Mouse (Mus musculus): ENCODE measurements at regions not wholly inside any gene's neighbourhood (a gene's known extent, or its start where the extent isn't known, plus 50 kb on each side); places are given as distances from the start of the nearest gene placed in this dataset.

DNA sequence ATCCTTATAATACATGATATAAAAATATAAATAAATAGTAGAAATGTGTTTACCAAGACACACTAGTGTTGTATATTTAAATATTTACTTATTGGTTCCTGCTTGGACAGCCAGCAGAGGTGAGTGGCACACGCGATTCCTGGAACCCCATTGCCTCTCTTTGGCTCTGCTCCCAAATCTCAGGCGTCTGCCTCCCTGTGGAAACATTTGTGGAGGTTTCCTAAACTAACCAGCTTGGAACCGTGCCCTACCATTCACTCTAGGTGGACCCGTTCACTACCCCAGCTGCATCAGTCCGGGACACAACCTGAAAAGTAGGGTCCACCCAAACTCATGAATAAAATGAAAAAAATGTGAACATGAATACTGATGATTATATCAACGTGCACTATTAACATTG lies 404.0 kb upstream of the Defb41 start:
- H3K4me3 ChIP-seq (ENCODE audit: low read depth, low read length) = no peak overlapping the region

DNA sequence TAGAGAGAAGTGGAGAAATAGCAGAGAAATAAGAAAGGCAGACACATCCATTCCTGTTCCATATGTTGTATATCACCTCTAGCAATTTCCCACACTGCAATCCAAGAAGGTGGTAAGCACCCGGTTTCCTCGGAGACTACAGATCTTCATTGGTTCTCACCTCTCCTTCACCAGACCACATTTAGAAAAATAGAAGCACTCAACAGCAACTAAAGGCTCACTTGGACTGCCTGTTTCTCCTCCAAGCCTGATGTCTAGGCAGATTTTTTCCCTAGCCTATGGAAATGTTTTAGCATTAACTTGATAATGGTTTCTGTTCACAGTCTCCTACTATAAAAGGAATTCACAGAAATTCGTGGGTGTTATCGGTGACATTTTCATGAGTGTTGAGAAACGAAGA lies 403.3 kb upstream of the Defb41 start:
- no peaks in the 10 kb centered on the region for H3K9me3 ChIP-seq (ENCODE audit: low read length)
- no peak overlapping the region for H3K27ac ChIP-seq (ENCODE audit: low read length)
- ATAC-seq (no peak), DNase-seq (ENCODE audit: low spot score) (no peak)
- no peak overlapping the region for H3K4me3 ChIP-seq (ENCODE audit: low read depth, low read length)
- H3K4me2 ChIP-seq (replicated peaks; ENCODE audit: low read depth, low read length) = no peak overlapping the region
- no peaks in the 10 kb centered on the region for H3K4me1 ChIP-seq (ENCODE audit: insufficient read depth, low read depth, low read length)
- TF ChIP-seq EP300 (IDR thresholded peaks at IDR 0.05) (no peak), CTCF (IDR thresholded peaks at IDR 0.05) (no peak)
- H3K27me3 ChIP-seq (replicated peaks; ENCODE audit: insufficient read depth, low read length) = no peaks in the 10 kb centered on the region
- 80% methylated on average over 5 of the region's 5 CpGs for WGBS
- H3K36me3 ChIP-seq (ENCODE audit: insufficient read depth, low read length) = no peaks in the 10 kb centered on the region
- no peak overlapping the region for H3K9ac ChIP-seq (replicated peaks; ENCODE audit: low read depth)

More for the DNA sequence above, 404.0 kb upstream of the Defb41 start:
- no peak overlapping the region for H3K4me2 ChIP-seq (replicated peaks; ENCODE audit: low read depth, low read length)
- no peak overlapping the region for H3K9ac ChIP-seq (replicated peaks; ENCODE audit: low read depth)
- DNase-seq (ENCODE audit: low spot score) = no peak
- H3K27ac ChIP-seq (ENCODE audit: low read length) = no peak overlapping the region
- 75% methylated on average over 7 of the region's 7 CpGs for WGBS
- H3K9me3 ChIP-seq (ENCODE audit: low read length) = no peaks in the 10 kb centered on the region
- TF ChIP-seq EP300 (IDR thresholded peaks at IDR 0.05) = no peak
- TF ChIP-seq CTCF (IDR thresholded peaks at IDR 0.05) = no peak
- no peak for ATAC-seq
- no peaks in the 10 kb centered on the region for H3K4me1 ChIP-seq (ENCODE audit: insufficient read depth, low read depth, low read length)
- H3K36me3 ChIP-seq (ENCODE audit: insufficient read depth, low read length) = no peaks in the 10 kb centered on the region
- H3K27me3 ChIP-seq (replicated peaks; ENCODE audit: insufficient read depth, low read length) = no peaks in the 10 kb centered on the region

DNA sequence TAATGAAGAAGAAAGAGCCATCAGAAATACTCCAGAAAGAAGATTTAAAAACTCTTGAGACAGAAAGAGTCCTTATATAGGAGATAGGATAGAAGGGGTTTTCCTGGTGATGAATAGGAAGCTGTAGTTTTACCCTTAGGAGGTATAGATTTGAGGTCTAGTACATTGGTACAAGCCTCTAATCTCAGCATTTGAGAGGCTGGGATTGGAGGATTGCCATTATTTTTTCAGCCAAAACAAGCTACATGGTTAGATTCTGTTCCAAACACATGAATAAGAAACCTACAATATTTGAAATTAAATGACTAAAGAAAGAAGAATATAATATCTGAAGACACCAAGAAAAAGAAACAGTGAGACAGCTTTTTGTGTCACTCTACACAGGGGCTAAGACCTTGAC lies 375.9 kb upstream of the Defb41 start:
- no peaks in the 10 kb centered on the region for H3K4me1 ChIP-seq (ENCODE audit: insufficient read depth, low read depth, low read length)
- H3K36me3 ChIP-seq (ENCODE audit: insufficient read depth, low read length) = no peaks in the 10 kb centered on the region
- H3K4me3 ChIP-seq (ENCODE audit: low read depth, low read length) = no peak overlapping the region
- H3K27ac ChIP-seq (ENCODE audit: low read length) = no peak overlapping the region
- ATAC-seq (no peak), DNase-seq (ENCODE audit: low spot score) (no peak)
- no peak for TF ChIP-seq EP300 (IDR thresholded peaks at IDR 0.05)
- no peak for TF ChIP-seq CTCF (IDR thresholded peaks at IDR 0.05)
- no peak overlapping the region for H3K9ac ChIP-seq (replicated peaks; ENCODE audit: low read depth)
- no peaks in the 10 kb centered on the region for H3K27me3 ChIP-seq (replicated peaks; ENCODE audit: insufficient read depth, low read length)
- no peak overlapping the region for H3K4me2 ChIP-seq (replicated peaks; ENCODE audit: low read depth, low read length)
- H3K9me3 ChIP-seq (ENCODE audit: low read length) = no peaks in the 10 kb centered on the region

DNA sequence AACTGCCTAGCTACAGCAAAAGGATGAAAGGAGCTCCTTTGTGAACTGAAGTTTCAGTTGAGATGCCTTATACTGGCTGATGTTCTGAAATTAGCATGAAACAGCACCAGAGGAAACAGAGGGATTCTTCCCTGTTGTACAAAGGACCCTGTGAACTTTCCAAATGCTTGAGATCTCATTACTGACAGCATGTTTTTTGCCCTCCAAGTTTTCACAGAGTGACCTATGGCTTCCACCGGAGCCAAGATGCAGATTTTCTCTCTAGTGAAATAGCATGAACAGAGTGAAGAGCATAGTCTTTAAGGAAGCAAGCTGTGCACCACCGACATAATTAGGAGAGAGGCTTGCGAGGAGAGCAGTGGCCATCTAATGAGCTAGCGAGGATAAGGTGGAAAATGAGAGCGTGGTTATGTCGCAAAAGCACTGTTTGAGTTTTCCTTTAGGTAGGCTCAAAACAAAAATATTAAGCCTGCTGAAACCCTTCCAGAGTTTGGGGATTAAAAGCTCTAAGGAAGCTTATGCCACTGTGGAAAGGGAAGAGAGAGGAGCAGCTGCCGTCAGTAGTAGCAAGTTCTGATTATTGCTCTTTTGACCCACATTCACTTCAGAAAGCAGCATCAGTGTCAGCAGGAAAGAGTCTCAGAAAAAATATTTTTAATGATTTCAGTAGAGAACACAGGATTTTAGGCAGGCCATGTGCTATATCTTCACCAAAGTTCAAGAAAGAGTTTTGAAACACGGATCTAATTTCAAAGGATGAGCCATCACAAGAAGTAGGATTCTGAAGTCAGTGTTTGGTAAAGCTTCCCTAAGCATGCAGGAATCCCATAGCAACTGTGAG lies 374.7 kb upstream of the Defb41 start:
- ATAC-seq = no peak
- no peak overlapping the region for H3K4me3 ChIP-seq (ENCODE audit: low read depth, low read length)
- H3K4me1 ChIP-seq (ENCODE audit: insufficient read depth, low read depth, low read length) = no peaks in the 10 kb centered on the region
- no peak overlapping the region for H3K9ac ChIP-seq (replicated peaks; ENCODE audit: low read depth)
- no peak overlapping the region for H3K27ac ChIP-seq (ENCODE audit: low read length)
- H3K9me3 ChIP-seq (ENCODE audit: low read length) = no peaks in the 10 kb centered on the region
- TF ChIP-seq EP300 (IDR thresholded peaks at IDR 0.05) = no peak
- no peak for TF ChIP-seq CTCF (IDR thresholded peaks at IDR 0.05)
- H3K4me2 ChIP-seq (replicated peaks; ENCODE audit: low read depth, low read length) = no peak overlapping the region
- no peaks in the 10 kb centered on the region for H3K36me3 ChIP-seq (ENCODE audit: insufficient read depth, low read length)
- 59% methylated on average over 8 of the region's 8 CpGs for WGBS
- no peaks in the 10 kb centered on the region for H3K27me3 ChIP-seq (replicated peaks; ENCODE audit: insufficient read depth, low read length)
- DNase-seq (ENCODE audit: low spot score) = no peak

DNA sequence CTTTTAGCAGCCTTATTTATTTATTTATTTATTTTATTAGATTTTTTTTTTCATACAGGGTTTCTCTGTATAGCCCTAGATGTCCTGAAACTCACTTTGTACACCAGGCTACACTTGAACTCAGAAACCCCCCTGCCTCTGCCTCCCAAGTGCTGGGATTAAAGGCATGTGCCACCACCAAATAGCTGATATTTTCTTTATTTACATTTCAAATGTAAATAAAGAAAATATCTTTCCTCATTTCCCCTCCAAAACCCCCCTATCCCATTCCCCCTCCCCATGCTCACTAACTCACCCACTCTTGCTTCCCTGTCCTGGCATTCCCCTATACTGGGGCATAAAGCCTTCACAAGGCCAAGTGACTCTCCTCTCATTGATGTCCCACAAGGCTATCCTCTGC lies 372.4 kb upstream of the Defb41 start:
- no peak for ATAC-seq
- Histone ChIP-seq H3K4me2 (replicated peaks; ENCODE audit: low read depth, low read length) (no peak overlapping the region), H3K4me1 (ENCODE audit: insufficient read depth, low read depth, low read length) (no peaks in the 10 kb centered on the region), H3K27me3 (replicated peaks; ENCODE audit: insufficient read depth, low read length) (no peaks in the 10 kb centered on the region), H3K9ac (replicated peaks; ENCODE audit: low read depth) (no peak overlapping the region), H3K9me3 (ENCODE audit: low read length) (no peaks in the 10 kb centered on the region), H3K4me3 (ENCODE audit: low read depth, low read length) (no peak overlapping the region), H3K27ac (ENCODE audit: low read length) (no peak overlapping the region), H3K36me3 (ENCODE audit: insufficient read depth, low read length) (no peaks in the 10 kb centered on the region)
- TF ChIP-seq CTCF (IDR thresholded peaks at IDR 0.05) = no peak
- no peak for TF ChIP-seq EP300 (IDR thresholded peaks at IDR 0.05)
- no peak for DNase-seq (ENCODE audit: low spot score)

DNA sequence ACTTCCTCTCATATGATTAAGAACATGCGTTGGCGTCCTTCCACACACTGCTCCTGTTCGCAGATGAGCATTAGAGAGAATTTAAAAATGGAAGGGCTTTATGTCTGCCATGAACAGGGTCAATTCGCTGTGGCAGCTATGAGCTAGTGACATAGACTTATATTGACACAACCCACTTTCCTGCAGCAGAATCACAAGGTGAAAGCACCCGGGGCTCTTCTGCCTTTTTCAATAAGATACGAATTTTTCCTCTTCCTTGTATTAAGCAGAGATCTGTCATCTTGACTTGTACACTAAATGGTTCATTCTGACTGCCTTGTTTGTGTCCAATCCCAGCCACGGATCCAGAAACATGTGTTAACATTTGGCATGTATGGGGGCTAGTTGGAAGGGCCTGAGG lies 345.3 kb upstream of the Defb41 start:
- Histone ChIP-seq H3K4me2 (replicated peaks; ENCODE audit: low read depth, low read length) (no peak overlapping the region), H3K4me3 (ENCODE audit: low read depth, low read length) (no peak overlapping the region), H3K9me3 (ENCODE audit: low read length) (no peaks in the 10 kb centered on the region), H3K36me3 (ENCODE audit: insufficient read depth, low read length) (no peaks in the 10 kb centered on the region), H3K9ac (replicated peaks; ENCODE audit: low read depth) (no peak overlapping the region), H3K27ac (ENCODE audit: low read length) (no peak overlapping the region), H3K27me3 (replicated peaks; ENCODE audit: insufficient read depth, low read length) (no peaks in the 10 kb centered on the region), H3K4me1 (ENCODE audit: insufficient read depth, low read depth, low read length) (no peaks in the 10 kb centered on the region)
- ATAC-seq = no peak
- 78% methylated on average over 7 of the region's 7 CpGs for WGBS
- DNase-seq (ENCODE audit: low spot score) = no peak
- TF ChIP-seq EP300 (IDR thresholded peaks at IDR 0.05) = no peak
- TF ChIP-seq CTCF (IDR thresholded peaks at IDR 0.05) = no peak

DNA sequence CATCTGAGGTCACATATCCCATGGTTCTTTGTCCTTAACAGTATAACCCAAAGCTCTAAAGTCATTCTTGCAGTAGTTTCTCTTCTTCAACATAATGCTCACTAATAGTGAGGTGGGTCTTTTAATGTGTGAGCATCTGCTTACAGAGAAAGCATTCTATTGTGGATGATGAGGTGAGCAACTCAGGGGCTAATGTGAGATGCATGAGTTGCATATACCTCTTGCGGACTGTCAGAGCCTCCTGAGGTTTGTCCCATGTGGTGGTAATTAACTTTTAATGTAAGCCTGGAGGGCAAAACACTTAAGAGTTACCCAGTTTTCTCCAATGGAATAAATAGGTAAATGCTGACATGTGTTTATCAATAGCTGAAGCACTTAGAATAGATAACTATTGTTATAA lies 334.9 kb upstream of the Defb41 start:
- Histone ChIP-seq H3K27me3 (replicated peaks; ENCODE audit: insufficient read depth, low read length) (no peaks in the 10 kb centered on the region), H3K9ac (replicated peaks; ENCODE audit: low read depth) (no peak overlapping the region), H3K4me2 (replicated peaks; ENCODE audit: low read depth, low read length) (no peak overlapping the region), H3K4me1 (ENCODE audit: insufficient read depth, low read depth, low read length) (no peaks in the 10 kb centered on the region), H3K9me3 (ENCODE audit: low read length) (no peaks in the 10 kb centered on the region), H3K4me3 (ENCODE audit: low read depth, low read length) (no peak overlapping the region), H3K36me3 (ENCODE audit: insufficient read depth, low read length) (no peaks in the 10 kb centered on the region), H3K27ac (ENCODE audit: low read length) (no peak overlapping the region)
- no peak for DNase-seq (ENCODE audit: low spot score)
- no peak for ATAC-seq
- TF ChIP-seq CTCF (IDR thresholded peaks at IDR 0.05) = no peak
- no peak for TF ChIP-seq EP300 (IDR thresholded peaks at IDR 0.05)
- 89% methylated on average over 1 of the region's 1 CpGs for WGBS

All from lung, postnatal 0 days (tissue).